Mouse (Mus musculus): ENCODE results near the gene Srrd.

GRCm38 (mm10) chr5:112325546-112326445 lies 17.0 kb downstream of the Srrd start, which contains the start of gene Tfip11:
- TF ChIP-seq CTCF (IDR thresholded peaks at IDR 0.05; ENCODE audit: insufficient read depth, low read depth, low read length), result no peak
- peak; percentile 77 for TF ChIP-seq POLR2A (IDR thresholded peaks at IDR 0.05; ENCODE audit: insufficient read depth, low read depth, low read length)

All from olfactory bulb, adult 2 months (tissue).